Mouse (Mus musculus): ENCODE measurements at regions not wholly inside any gene's neighbourhood (a gene's known extent, or its start where the extent isn't known, plus 50 kb on each side); places are given as distances from the start of the nearest gene placed in this dataset.

- Histone ChIP-seq H3K9me3 (ENCODE audit: control insufficient read depth, low read length) (no peaks in the 10 kb centered on the region), H3K36me3 (ENCODE audit: control insufficient read depth, insufficient read depth, low read length) (no peaks in the 10 kb centered on the region), H3K4me3 (replicated peaks; ENCODE audit: low read length) (no peak overlapping the region), H3K9ac (ENCODE audit: low read depth, low read length, severe bottlenecking) (no peak overlapping the region), H3K4me2 (replicated peaks; ENCODE audit: low read depth, low read length, severe bottlenecking) (no peak overlapping the region), H3K4me1 (ENCODE audit: control insufficient read depth, insufficient read depth, low read length) (no peaks in the 10 kb centered on the region), H3K27ac (replicated peaks; ENCODE audit: low read depth, low read length) (no peak overlapping the region), H3K27me3 (ENCODE audit: control insufficient read depth, insufficient read depth, low read length) (no peaks in the 10 kb centered on the region)
- ATAC-seq (ENCODE audit: low FRiP score, low read depth) (no peak), DNase-seq (ENCODE audit: low spot score) (no peak)
- WGBS: 88% methylated on average over 7 of the region's 7 CpGs
- TF ChIP-seq POLR2A (IDR thresholded peaks at IDR 0.05; ENCODE audit: borderline replicate concordance, extremely low read depth, insufficient read depth, insufficient read length): no peak
Observed at GRCm38 (mm10) chr11:117586857-117587425, 67.1 kb upstream of the Tnrc6c start.

- H3K27ac ChIP-seq (replicated peaks; ENCODE audit: low read depth, low read length): no peak overlapping the region
- WGBS: 81% methylated on average over 8 of the region's 8 CpGs
- H3K36me3 ChIP-seq (ENCODE audit: control insufficient read depth, insufficient read depth, low read length): no peaks in the 10 kb centered on the region
- DNase-seq (ENCODE audit: low spot score) (no peak), ATAC-seq (ENCODE audit: low FRiP score, low read depth) (no peak)
- H3K9me3 ChIP-seq (ENCODE audit: control insufficient read depth, low read length): no peaks in the 10 kb centered on the region
- no peaks in the 10 kb centered on the region for H3K27me3 ChIP-seq (ENCODE audit: control insufficient read depth, insufficient read depth, low read length)
- no peak for TF ChIP-seq POLR2A (IDR thresholded peaks at IDR 0.05; ENCODE audit: borderline replicate concordance, extremely low read depth, insufficient read depth, insufficient read length)
- H3K4me1 ChIP-seq (ENCODE audit: control insufficient read depth, insufficient read depth, low read length): no peaks in the 10 kb centered on the region
- no peak overlapping the region for H3K4me2 ChIP-seq (replicated peaks; ENCODE audit: low read depth, low read length, severe bottlenecking)
- H3K9ac ChIP-seq (ENCODE audit: low read depth, low read length, severe bottlenecking): no peak overlapping the region
- H3K4me3 ChIP-seq (replicated peaks; ENCODE audit: low read length): no peak overlapping the region
Observed at GRCm38 (mm10) chr11:117589006-117589405, 65.1 kb upstream of the Tnrc6c start.

GRCm38 (mm10) chr11:117589422-117589821 is 64.7 kb upstream of the Tnrc6c start:
- DNase-seq (ENCODE audit: low spot score) (peak; percentile 32), ATAC-seq (ENCODE audit: low FRiP score, low read depth) (peak; percentile 37; the same call in 1 of the 2 replicates)
- 62% methylated on average over 14 of the region's 14 CpGs for WGBS

GRCm38 (mm10) chr11:117592570-117592969 is 61.5 kb upstream of the Tnrc6c start:
- Histone ChIP-seq H3K9ac (ENCODE audit: low read depth, low read length, severe bottlenecking) (no peak overlapping the region), H3K36me3 (ENCODE audit: control insufficient read depth, insufficient read depth, low read length) (no peaks in the 10 kb centered on the region), H3K4me2 (replicated peaks; ENCODE audit: low read depth, low read length, severe bottlenecking) (no peak overlapping the region), H3K4me1 (ENCODE audit: control insufficient read depth, insufficient read depth, low read length) (no peaks in the 10 kb centered on the region), H3K4me3 (replicated peaks; ENCODE audit: low read length) (no peak overlapping the region), H3K27ac (replicated peaks; ENCODE audit: low read depth, low read length) (no peak overlapping the region), H3K27me3 (ENCODE audit: control insufficient read depth, insufficient read depth, low read length) (no peaks in the 10 kb centered on the region), H3K9me3 (ENCODE audit: control insufficient read depth, low read length) (no peaks in the 10 kb centered on the region)
- WGBS: 48% methylated on average over 3 of the region's 3 CpGs
- ATAC-seq (ENCODE audit: low FRiP score, low read depth) (no peak), DNase-seq (ENCODE audit: low spot score) (no peak)
- no peak for TF ChIP-seq POLR2A (IDR thresholded peaks at IDR 0.05; ENCODE audit: borderline replicate concordance, extremely low read depth, insufficient read depth, insufficient read length)

More at GRCm38 (mm10) chr11:117589422-117589821, 64.7 kb upstream of the Tnrc6c start:
- no peak overlapping the region for H3K4me3 ChIP-seq (replicated peaks; ENCODE audit: low read length)
- H3K9me3 ChIP-seq (ENCODE audit: control insufficient read depth, low read length): no peaks in the 10 kb centered on the region
- H3K27ac ChIP-seq (replicated peaks; ENCODE audit: low read depth, low read length): peak overlapping the region; percentile 70; the same call in 1 of the 2 replicates
- no peaks in the 10 kb centered on the region for H3K36me3 ChIP-seq (ENCODE audit: control insufficient read depth, insufficient read depth, low read length)
- no peak overlapping the region for H3K9ac ChIP-seq (ENCODE audit: low read depth, low read length, severe bottlenecking)
- TF ChIP-seq POLR2A (IDR thresholded peaks at IDR 0.05; ENCODE audit: borderline replicate concordance, extremely low read depth, insufficient read depth, insufficient read length): no peak
- no peaks in the 10 kb centered on the region for H3K27me3 ChIP-seq (ENCODE audit: control insufficient read depth, insufficient read depth, low read length)
- no peak overlapping the region for H3K4me2 ChIP-seq (replicated peaks; ENCODE audit: low read depth, low read length, severe bottlenecking)
- no peaks in the 10 kb centered on the region for H3K4me1 ChIP-seq (ENCODE audit: control insufficient read depth, insufficient read depth, low read length)

- H3K36me3 ChIP-seq (ENCODE audit: control insufficient read depth, insufficient read depth, low read length): no peaks in the 10 kb centered on the region
- H3K4me3 ChIP-seq (replicated peaks; ENCODE audit: low read length): no peak overlapping the region
- ATAC-seq (ENCODE audit: low FRiP score, low read depth): no peak
- peaks cover 22% of the 10 kb centered on the region for H3K4me1 ChIP-seq (ENCODE audit: control insufficient read depth, insufficient read depth, low read length)
- H3K4me2 ChIP-seq (replicated peaks; ENCODE audit: low read depth, low read length, severe bottlenecking): no peak overlapping the region
- WGBS: 72% methylated on average over 6 of the region's 6 CpGs
- TF ChIP-seq POLR2A (IDR thresholded peaks at IDR 0.05; ENCODE audit: borderline replicate concordance, extremely low read depth, insufficient read depth, insufficient read length): no peak
- DNase-seq (ENCODE audit: low spot score): no peak
- no peaks in the 10 kb centered on the region for H3K9me3 ChIP-seq (ENCODE audit: control insufficient read depth, low read length)
- no peak overlapping the region for H3K27ac ChIP-seq (replicated peaks; ENCODE audit: low read depth, low read length)
- H3K27me3 ChIP-seq (ENCODE audit: control insufficient read depth, insufficient read depth, low read length): 0 out of 2 replicates have a peak, but pooled peaks cover 3% of the 10 kb centered on the region
- no peak overlapping the region for H3K9ac ChIP-seq (ENCODE audit: low read depth, low read length, severe bottlenecking)
Observed at GRCm38 (mm10) chr11:117596201-117596600, 57.9 kb upstream of the Tnrc6c start.

Measured in limb, embryonic 14.5 days (tissue).